Mouse (Mus musculus) left cerebral cortex, postnatal 10 days (tissue): Measurements from ENCODE around the gene Capn11. TPM values are rescaled to one million over a fixed set of nuclear protein-coding genes. Genes with fewer than 3 reads are reported as not detected.

ENCODE experiments used
- DNase-seq, 2 experiments: peaks; one replicate each; pipeline ENCODE4 v3.0.0; 2021 to 2022; ENCODE audit warnings: low spot score in 2 of 2, mixed read lengths in 1 of 2; ENCODE audit errors: extremely low spot score in 1 of 2
- intact Hi-C: fragments of 180-260 bp; cut with DNase I; formaldehyde crosslinking; loops from one replicate; pipeline ENCODE4 v1.15.1; 2025
- total RNA-seq, 2 experiments: library from RNA; stranded (reverse); gene quantifications; 2 replicates each; pipeline ENCODE4 v1.2.3; 2021

The Capn11 gene
- total RNA-seq, 2 experiments from 2014 or later = 0.39 TPM; not detected in 1

- no peak for DNase-seq
- intact Hi-C loops = no loop called here
Measured at GRCm38 (mm10) chr17:45610144-45610866, 48.8 kb downstream of the Capn11 start.

GRCm38 (mm10) chr17:45608396-45608795 is 50.7 kb downstream of the Capn11 start:
- intact Hi-C loops = no loop called here
- DNase-seq = no peak

GRCm38 (mm10) chr17:45606992-45607879 is 51.9 kb downstream of the Capn11 start:
- DNase-seq = no peak
- intact Hi-C loops = no loop called here

GRCm38 (mm10) chr17:45602984-45603383 is 56.1 kb downstream of the Capn11 start:
- intact Hi-C loops = no loop called here
- no peak for DNase-seq

- no peak for DNase-seq
- intact Hi-C loops = no loop called here
Measured at GRCm38 (mm10) chr17:45601877-45602304, 57.2 kb downstream of the Capn11 start, which contains the start of gene Mymx. Mymx (minus strand) TSS chr17:45602102.

- intact Hi-C loops = no loop called here
- DNase-seq = no peak
Measured at GRCm38 (mm10) chr17:45601325-45601724, 57.8 kb downstream of the Capn11 start.

- intact Hi-C loops = no loop called here
- no peak for DNase-seq
Measured at GRCm38 (mm10) chr17:45600267-45600666, 58.9 kb downstream of the Capn11 start.

- intact Hi-C loops = no loop called here
- DNase-seq = peak in 1 of 2 experiments; percentile 82
Measured at GRCm38 (mm10) chr17:45599446-45600242, 59.5 kb downstream of the Capn11 start, which contains the start of gene Slc29a1. Slc29a1 (minus strand) TSS chr17:45599606.

GRCm38 (mm10) chr17:45598891-45599290 is 60.2 kb downstream of the Capn11 start:
- intact Hi-C loops = no loop called here
- DNase-seq = no peak

- no peak for DNase-seq
- intact Hi-C loops = no loop called here
Measured at GRCm38 (mm10) chr17:45598376-45598775, 60.7 kb downstream of the Capn11 start.

GRCm38 (mm10) chr17:45597787-45598186 is 61.3 kb downstream of the Capn11 start:
- no peak for DNase-seq
- intact Hi-C loops = no loop called here

- intact Hi-C loops = no loop called here
- DNase-seq = peak in 1 of 2 experiments; percentile 84
Measured at GRCm38 (mm10) chr17:45596631-45597396, 62.3 kb downstream of the Capn11 start.

GRCm38 (mm10) chr17:45595736-45596390 is 63.3 kb downstream of the Capn11 start:
- no peak for DNase-seq
- intact Hi-C loops = no loop called here

- intact Hi-C loops = no loop called here
- peak in 1 of 2 experiments; percentile 89 for DNase-seq
Measured at GRCm38 (mm10) chr17:45594881-45595735, 64.0 kb downstream of the Capn11 start.

- intact Hi-C loops = no loop called here
- DNase-seq = no peak
Measured at GRCm38 (mm10) chr17:45594195-45594594, 64.9 kb downstream of the Capn11 start.

- intact Hi-C loops = no loop called here
- no peak for DNase-seq
Measured at GRCm38 (mm10) chr17:45593479-45593878, 65.6 kb downstream of the Capn11 start.
